Mouse (Mus musculus) layer of hippocampus, postnatal 10 days (tissue): ENCODE data around the gene Kif22. TPM values are rescaled to one million over a fixed set of nuclear protein-coding genes. Genes with fewer than 3 reads are reported as not detected.
"Not testable (repeated sequence)": the region's sequence is repeated elsewhere in the genome, so short reads cannot be mapped to it uniquely, and the experiment has no call there.

Source experiments
- DNase-seq, 2 experiments: peaks; one replicate each; pipeline ENCODE4 v3.0.0; 2021; ENCODE audit warnings: low spot score in 2 of 2
- long read RNA-seq: library from polyadenylated mRNA; stranded (forward); transcript quantifications from one replicate; pipeline ENCODE4 v2.0.0, GENCODE M21; 2023
- total RNA-seq, 2 experiments: library from RNA; stranded (reverse); gene quantifications; 2 replicates each; pipeline ENCODE4 v1.2.3; 2021

Kif22 gene
- 10 to 100 TPM; 12.6 to 16.5 TPM for total RNA-seq
- long read RNA-seq, transcript Kif22-201 (14 exons, 2,115 nt): major isoform, 7 of 23 reads
- long read RNA-seq, partial matches to known transcripts: 13 of 23 reads
- long read RNA-seq, other reads (novel, unspliced or antisense): 2 of 23 reads

GRCm38 (mm10) chr7:127041851-127042672 lies at the start of gene Kif22:
Kif22 (minus strand) TSS chr7:127042471.
- peak; percentile 91 to 92 for DNase-seq

DNA sequence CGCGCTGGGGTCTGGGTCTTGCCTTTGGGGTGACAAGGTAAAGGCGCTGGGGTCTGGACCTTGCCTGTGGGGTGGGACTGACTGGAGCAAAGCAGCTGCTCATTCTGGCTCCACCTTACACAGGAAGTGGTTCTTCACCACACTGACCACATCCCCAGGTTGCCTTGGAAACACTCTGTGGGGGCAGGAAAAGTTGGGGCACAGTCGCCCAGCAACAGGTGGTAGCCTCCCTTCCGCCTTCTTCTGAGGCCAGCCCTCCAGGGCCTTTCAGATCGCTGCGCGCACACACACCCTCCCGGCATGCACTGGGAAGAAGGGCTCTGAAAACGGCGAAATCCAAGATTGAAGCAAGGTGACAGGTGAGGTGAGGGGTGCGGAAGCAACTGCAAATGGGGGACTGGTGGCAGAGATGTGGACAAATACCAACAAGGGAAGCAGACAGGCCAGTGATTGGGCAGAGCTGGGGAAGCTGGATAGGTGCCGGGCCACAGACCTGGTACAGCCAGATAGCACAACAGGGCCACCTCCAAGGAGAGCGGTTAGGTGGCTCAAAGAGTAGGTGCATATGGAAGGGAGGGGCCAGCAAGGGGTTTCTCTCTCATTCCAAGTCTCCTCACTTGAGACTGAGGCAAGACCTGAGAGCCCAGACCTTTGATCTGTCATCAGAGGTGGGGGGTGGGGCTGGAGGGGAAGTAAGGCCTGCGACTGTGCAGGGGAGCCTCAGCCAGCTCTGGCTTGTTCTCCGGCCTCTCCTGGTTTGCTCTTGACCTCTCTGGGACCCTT lies 49.0 kb upstream of the Kif22 start, which contains the start of gene AI467606:
Gene AI467606, plus strand, starts transcription at position 246 of the 783 bp plus-strand sequence.
- DNase-seq: no peak

DNA sequence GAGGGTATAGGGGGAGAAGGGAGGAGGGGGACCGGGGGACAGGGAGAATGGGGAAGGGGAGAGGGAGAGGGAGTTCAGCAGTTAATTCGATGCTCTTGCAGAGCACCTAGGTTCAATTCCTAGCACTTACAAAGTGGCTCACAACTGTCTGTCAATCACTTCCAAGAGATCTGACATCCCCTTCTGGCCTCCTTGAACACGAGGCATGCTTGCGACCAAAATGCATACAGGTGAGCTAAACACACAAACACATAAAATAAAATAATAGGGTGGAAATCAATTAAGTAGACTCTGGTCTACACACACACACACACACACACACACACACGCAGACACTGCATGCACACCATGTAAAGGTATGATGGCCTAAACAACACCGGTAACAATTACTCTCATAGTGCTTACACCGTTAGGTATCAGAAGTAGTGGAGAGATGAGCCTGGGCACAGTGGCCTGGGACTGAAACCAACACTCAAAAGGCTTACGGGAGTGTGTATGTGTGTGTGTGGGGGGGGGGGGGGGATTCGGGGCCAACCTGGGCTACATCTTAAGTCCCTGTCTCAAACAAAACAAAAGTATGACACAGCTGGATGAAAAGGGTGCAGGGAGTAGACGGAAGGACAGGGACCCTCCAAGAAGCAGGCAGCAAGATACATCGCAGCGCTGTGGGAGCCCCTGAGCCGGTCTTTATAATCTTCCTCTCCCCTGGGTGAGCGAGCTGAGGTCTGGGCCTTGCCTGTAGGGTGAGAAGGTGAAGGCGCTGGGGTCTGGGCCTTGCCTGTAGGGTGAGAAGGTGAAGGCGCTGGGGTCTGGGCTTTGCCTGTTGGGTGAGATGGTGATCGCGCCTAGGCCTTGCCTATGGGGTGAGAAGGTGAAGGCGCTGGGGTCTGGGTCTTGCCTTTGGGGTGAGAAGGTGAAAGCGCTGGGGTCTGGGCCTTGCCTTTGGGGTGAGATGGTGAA lies 48.2 kb upstream of the Kif22 start:
- DNase-seq: no peak

- no peak for DNase-seq
Measured at GRCm38 (mm10) chr7:127088901-127089845, 46.9 kb upstream of the Kif22 start.

DNA sequence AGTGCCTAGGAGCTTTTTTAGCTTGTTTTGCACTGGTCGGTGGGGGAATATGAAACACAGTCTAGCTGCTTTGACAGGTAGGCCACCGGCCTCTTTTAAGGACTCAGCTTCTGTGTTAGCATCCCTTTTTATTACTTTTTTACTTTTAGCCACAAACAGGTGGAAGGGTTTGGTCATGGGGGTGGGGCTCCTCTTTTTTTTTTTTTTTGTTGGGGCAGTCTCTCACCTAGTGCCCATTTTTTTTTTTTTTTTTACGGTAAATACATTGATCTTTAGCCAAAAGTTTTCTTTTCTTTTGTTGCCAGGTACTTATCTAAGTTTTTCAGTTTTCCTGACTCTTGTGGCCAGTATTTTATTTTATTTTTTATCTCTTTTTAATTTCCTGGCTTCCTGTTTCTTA lies 45.8 kb upstream of the Kif22 start:
- no peak for DNase-seq

- DNase-seq: not testable (repeated sequence)
Measured at GRCm38 (mm10) chr7:127087278-127088010, 45.2 kb upstream of the Kif22 start, which contains the start of gene Zg16. Zg16 (minus strand) TSS chr7:127087328.

DNA sequence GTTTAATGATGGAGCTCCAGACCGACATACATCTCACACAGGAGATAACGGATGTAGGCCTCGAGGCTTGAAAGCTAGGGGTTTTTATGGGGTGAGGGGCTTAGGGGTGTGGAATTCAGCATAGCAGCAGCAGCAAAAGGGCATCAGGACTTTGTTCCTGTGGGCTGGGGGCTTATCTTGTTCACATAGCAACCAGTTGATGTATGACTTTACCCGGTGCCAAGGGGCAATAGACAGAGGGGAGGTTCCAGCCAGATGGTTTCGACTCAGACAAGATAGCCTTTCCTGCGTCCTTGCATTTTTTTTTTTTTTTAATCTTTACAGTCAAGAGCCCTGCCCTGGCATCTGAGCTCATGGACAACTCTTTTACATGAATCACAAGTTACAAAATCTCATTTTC lies 43.5 kb upstream of the Kif22 start:
- not testable (repeated sequence) for DNase-seq

DNA sequence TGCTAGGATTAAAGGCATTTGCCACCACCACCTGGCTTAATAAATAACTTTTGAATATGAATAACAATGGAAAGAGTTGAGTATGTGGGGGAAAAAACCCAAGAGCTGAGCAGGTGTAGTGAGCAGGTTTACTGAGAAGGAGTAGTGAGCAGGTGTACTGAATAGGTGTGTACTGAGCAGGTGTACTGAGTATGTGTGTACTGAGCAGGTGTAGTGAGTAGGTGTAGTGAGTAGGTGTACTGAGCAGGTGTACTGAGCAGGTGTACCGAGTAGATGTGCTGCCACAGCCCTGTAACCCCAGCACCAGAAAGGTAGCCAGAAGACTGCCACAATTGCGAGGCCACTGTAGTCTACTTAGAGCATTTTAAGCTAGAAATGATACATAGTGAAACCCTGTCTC lies 42.5 kb upstream of the Kif22 start:
- no peak for DNase-seq

DNA sequence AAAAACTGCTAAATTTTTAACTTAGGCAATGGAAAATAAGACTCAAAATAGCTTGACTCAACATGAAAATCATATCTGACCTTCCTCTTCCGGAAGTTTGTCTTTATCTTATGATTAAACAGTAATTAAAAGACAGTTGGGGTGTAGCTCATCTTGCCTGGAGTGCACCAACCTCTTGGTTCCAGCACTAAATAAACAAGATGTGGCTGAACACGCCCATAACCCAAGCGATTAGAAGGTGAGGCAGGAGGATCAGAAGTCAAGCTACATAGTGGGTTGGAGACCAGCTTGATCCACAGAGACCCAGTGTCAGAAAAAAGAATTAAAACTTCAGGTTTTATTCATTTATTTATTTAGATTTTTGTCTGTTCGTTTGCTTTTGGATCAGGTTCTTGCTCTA lies 41.4 kb upstream of the Kif22 start:
- DNase-seq: no peak

DNA sequence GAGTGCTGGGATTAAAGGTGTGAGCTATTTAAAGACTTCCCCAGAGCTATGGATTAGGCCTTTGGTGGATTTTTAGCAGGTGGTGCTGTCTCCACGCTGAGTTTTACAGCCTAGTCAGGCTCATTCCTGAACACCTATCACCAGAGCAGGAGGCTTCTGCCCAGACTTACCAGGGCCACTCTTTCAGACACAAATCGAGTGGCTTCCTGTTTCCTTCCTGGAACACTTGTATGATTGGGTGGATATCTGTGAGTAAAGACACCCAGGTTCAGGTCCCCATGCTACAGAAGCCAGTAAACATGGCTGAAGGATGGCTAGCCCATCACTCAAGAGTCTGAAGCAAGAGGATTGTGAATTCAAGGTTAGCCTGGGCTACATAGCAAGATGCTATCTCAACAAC lies 40.7 kb upstream of the Kif22 start:
- DNase-seq: no peak

DNA sequence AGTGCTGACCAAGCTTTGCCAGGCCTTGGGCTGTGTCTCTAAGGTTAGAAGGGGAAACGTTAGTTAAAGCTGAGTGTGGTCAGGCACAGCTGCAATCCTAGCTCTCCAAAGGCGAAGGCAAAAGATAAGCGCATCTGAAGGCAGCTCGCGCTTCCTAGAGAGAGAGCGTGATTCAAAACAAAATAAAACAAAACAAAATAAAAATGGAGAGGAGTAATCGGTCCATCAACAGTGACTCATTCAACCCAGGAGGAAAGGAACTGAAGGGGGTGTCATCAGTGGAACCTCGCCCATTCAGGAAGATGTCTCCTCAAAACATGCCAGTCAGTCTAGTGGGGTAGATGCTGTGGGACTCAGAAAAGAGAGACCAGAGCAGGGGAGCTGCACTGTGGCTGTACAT lies 40.0 kb upstream of the Kif22 start:
- DNase-seq: no peak

GRCm38 (mm10) chr7:127080045-127080444 lies 37.8 kb upstream of the Kif22 start:
- DNase-seq: no peak

DNA sequence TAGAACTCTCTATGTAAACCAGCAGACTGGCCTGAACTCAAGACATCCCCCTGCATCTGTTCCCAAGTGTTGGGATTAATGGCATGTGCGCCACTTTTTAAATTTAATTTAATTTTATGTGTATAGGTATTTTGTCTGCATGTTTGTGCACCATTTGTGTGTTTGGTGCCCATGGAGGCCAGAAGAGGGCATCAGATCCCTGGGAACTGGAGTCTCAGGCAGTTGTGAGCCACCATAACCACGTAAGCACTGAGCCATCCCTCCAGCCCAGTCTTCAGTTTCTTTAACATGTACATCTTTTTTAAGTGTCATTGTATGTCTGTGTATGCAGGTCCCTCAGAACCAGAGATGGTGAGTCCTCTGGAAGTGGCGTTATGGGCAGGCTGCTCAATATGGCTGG lies 35.4 kb upstream of the Kif22 start:
- no peak for DNase-seq

DNA sequence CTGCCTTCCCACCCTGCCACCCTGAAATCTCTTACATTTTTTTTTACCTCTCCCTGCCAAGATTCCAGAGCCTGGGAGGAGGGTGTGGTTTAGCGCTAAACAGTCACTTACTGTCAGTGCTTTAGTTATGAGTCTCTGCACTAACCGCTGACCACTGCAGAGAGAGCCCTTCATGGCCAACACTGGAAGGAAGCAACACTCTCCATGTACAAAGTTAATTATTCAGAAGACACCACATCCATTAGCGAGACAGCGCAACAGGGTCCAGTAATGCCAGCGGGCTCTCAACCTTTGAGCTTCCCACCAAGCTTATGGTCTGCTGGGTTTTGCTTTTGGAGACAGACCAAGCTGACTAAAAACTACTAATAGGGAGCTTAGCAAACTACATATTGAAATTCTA lies 33.9 kb upstream of the Kif22 start:
- no peak for DNase-seq

DNA sequence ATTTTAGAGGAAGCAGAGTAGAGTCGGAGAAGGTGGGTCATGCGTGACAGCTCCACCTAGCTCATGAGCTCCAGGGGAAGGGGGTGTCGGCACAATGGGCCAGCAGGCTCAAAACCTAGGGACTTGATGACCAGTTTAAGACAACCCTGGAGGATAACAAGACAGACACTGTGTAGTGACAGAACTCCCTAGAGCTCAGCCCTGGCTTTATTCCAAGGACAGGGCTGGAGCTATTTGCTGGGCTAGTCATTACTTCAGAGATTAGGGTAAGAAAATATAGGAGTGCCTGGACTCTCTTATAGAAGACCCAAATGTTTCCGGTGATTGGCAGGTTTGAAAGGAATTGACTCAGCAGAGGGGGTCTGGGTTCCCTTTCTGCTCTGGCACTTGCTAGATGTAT lies 30.9 kb upstream of the Kif22 start:
- no peak for DNase-seq

- no peak for DNase-seq
Measured at GRCm38 (mm10) chr7:127070871-127071413, 28.7 kb upstream of the Kif22 start.

- no peak for DNase-seq
Measured at GRCm38 (mm10) chr7:127066317-127066716, 24.0 kb upstream of the Kif22 start.

DNA sequence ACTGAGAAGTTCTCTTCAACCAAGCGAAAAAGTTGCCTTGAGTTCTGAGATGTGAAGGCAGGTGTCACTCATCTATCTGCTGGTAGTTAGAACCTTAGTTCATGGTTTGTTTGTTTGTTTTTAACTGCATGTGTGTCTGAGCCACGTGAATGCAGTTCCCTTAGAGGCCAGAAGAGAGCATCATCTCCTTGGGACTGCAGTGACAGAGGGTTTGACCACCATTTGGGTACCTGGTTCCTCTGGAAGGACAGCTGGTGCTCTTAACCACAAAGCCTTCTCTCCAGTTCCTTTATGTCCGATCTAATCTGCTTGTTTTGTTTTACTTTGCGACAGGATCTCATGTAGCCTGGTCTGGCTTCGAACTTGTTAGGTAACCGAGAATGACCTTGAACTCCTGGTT lies 23.3 kb upstream of the Kif22 start:
- DNase-seq: no peak
